Mouse (Mus musculus) E14TG2a.4 (cell line): Measurements from ENCODE around the gene Pik3c2a.
"Not testable (repeated sequence)": the region's sequence is repeated elsewhere in the genome, so short reads cannot be mapped to it uniquely, and the experiment has no call there.

Source experiments
- CTCF ChIP-seq: conservative IDR thresholded peaks from 2 replicates; pipeline ENCODE4 v1.5.1; 2014; ENCODE audit warnings: low read length
- POU5F1 ChIP-seq: IDR thresholded peaks from 2 replicates; pipeline ENCODE4 v1.6.1; 2014; ENCODE audit warnings: low read length, borderline replicate concordance

- TF ChIP-seq CTCF: 0 out of 2 replicates have a peak, but pooled peaks have one; percentile 4
- TF ChIP-seq POU5F1: not testable (repeated sequence)
These were observed 64.1 kb downstream of the Pik3c2a start for GRCm38 (mm10) chr7:116379181-116379580.
